Mouse (Mus musculus): ENCODE measurements at regions not wholly inside any gene's neighbourhood (a gene's known extent, or its start where the extent isn't known, plus 50 kb on each side); places are given as distances from the start of the nearest gene placed in this dataset.
A peak's percentile ranks its signal among the peaks of the same experiment; 100 is the strongest.

DNA sequence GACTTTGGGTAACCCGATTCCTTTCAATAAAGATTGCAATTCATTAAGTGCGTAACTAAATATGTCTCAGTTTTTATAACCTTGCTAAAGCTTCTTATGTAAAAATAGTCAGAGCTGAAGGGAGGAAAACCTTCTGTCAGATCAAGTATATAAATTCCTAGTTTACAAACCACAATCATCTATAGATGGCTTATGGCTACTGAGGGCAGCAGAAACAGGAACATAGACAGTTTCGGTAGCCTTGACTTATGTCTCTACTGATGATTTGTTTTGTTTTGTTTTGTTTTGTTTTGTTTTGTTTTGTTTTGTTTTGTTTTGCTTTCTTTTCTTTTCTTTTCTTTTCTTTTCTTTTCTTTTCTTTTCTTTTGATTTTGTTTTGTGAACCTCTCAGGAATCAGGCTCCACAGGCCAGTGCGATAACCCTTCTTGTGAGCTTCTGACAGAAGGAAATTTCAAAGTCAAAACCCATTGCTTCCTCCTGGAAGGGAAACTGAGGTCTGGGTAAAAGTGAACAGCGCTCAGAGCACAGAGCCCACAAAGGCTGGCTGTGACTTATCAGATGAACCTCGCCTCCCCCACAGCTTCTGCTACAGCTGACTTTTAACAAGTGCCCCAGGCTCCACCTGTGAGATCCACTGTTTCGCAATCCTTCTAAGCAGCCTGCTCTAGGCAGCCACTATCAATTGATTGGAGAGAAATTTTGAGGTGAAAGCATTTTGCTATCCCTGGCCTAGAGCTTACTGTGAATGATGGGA lies 391.8 kb upstream of the Zfp462 start:
- no peak overlapping the region for H3K4me3 ChIP-seq (replicated peaks)
- 88% methylated on average over 7 of the region's 7 CpGs for WGBS
- H3K27ac ChIP-seq, result no peak overlapping the region
- no peaks in the 10 kb centered on the region for H3K36me3 ChIP-seq (replicated peaks)
- no peak overlapping the region for H3K9ac ChIP-seq
- H3K27me3 ChIP-seq, result no peaks in the 10 kb centered on the region
- H3K4me1 ChIP-seq, result no peaks in the 10 kb centered on the region
- H3K9me3 ChIP-seq, result no peaks in the 10 kb centered on the region
- H3K4me2 ChIP-seq, result no peak overlapping the region
- no peak for ATAC-seq (ENCODE audit: low FRiP score)

DNA sequence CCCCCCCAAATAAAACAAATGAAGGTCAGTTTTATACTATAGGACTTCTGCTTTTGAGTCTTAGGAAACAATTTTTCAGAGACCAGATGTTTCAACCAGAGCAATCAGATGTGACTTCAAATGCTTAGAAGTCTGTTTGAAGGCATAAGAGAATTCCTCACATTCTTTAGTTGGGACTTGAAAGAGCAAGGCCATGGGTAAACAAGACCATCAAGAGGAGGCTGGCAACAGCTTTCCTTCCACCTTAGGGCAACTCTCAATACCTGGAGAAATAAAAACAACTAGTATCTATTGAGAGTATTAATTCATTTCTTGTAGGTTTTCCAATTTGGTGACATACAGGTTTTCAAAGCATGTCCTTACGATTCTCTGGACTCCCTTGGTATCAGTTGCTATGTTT lies 381.8 kb upstream of the Zfp462 start:
- Histone ChIP-seq H3K9me3 (no peaks in the 10 kb centered on the region), H3K4me3 (replicated peaks) (no peak overlapping the region), H3K9ac (no peak overlapping the region), H3K4me1 (no peaks in the 10 kb centered on the region), H3K36me3 (replicated peaks) (no peaks in the 10 kb centered on the region), H3K27ac (no peak overlapping the region), H3K27me3 (no peaks in the 10 kb centered on the region), H3K4me2 (no peak overlapping the region)
- 89% methylated on average over 1 of the region's 1 CpGs for WGBS
- no peak for ATAC-seq (ENCODE audit: low FRiP score)

DNA sequence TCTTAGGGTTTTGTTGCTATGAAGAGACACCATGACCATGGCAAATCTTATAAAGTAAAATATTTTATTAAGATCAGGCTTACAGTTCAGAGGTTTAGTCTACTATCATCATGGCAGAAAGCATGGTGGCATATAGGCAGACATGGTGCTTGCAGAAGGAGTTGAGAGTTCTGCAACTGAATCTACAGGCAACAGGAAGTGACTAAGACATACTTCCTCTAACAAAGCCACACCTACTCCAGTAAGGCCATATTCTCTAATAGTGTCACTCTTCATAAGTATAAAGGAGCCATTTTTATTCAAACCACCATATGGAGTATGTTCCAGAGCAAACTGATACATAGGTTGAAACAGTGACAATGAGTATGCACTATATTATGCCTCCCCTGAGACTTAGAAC lies 371.7 kb upstream of the Zfp462 start:
- Histone ChIP-seq H3K36me3 (replicated peaks) (no peaks in the 10 kb centered on the region), H3K9me3 (no peaks in the 10 kb centered on the region), H3K4me3 (replicated peaks) (no peak overlapping the region), H3K4me1 (no peaks in the 10 kb centered on the region), H3K4me2 (no peak overlapping the region), H3K27ac (no peak overlapping the region), H3K27me3 (no peaks in the 10 kb centered on the region), H3K9ac (no peak overlapping the region)
- ATAC-seq (ENCODE audit: low FRiP score), result no peak

DNA sequence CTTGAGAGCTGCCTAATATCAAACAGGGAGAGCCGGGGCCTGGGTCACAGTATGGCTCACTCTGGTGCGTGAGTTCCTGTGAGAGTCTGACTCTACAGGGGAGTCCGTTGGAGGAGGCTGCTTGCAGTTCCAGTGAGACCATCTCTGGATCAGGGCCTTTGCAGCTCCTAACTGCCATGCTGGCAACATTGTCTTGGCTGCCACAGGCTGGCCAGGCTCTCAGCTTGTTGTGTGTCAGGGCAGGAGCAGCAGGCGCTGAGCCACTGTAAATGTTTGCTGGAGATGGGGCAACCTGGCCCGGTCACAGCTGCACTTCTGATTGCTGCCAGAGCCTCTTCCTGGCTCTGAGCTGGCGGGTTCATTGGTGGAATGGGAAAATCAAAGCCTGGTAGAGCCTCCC lies 357.7 kb upstream of the Zfp462 start:
- H3K4me3 ChIP-seq (replicated peaks), result no peak overlapping the region
- no peaks in the 10 kb centered on the region for H3K4me1 ChIP-seq
- 83% methylated on average over 6 of the region's 6 CpGs for WGBS
- no peaks in the 10 kb centered on the region for H3K9me3 ChIP-seq
- no peak for ATAC-seq (ENCODE audit: low FRiP score)
- H3K27me3 ChIP-seq, result no peaks in the 10 kb centered on the region
- no peak overlapping the region for H3K9ac ChIP-seq
- no peak overlapping the region for H3K27ac ChIP-seq
- H3K4me2 ChIP-seq, result no peak overlapping the region
- H3K36me3 ChIP-seq (replicated peaks), result no peaks in the 10 kb centered on the region

DNA sequence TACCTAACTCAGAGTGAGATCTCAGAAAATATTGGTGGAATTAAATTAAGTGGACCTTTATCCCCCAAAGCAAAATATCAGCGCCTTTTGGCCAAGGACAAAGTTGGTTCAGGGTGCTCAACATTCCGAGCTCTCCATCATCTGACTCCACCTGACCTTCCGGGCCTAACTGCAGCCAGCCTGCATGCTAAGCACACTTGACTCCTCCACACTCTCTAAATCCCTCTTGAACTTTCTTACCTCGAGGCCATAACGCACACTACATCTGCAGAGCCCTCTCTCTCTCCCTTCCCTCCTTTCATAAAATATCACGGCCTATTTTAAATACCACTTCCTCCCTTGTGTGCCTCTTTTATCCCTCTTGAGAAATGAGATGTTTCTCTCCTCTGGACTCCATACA lies 356.1 kb upstream of the Zfp462 start:
- WGBS, result 75% methylated on average over 6 of the region's 6 CpGs
- H3K4me2 ChIP-seq, result no peak overlapping the region

DNA sequence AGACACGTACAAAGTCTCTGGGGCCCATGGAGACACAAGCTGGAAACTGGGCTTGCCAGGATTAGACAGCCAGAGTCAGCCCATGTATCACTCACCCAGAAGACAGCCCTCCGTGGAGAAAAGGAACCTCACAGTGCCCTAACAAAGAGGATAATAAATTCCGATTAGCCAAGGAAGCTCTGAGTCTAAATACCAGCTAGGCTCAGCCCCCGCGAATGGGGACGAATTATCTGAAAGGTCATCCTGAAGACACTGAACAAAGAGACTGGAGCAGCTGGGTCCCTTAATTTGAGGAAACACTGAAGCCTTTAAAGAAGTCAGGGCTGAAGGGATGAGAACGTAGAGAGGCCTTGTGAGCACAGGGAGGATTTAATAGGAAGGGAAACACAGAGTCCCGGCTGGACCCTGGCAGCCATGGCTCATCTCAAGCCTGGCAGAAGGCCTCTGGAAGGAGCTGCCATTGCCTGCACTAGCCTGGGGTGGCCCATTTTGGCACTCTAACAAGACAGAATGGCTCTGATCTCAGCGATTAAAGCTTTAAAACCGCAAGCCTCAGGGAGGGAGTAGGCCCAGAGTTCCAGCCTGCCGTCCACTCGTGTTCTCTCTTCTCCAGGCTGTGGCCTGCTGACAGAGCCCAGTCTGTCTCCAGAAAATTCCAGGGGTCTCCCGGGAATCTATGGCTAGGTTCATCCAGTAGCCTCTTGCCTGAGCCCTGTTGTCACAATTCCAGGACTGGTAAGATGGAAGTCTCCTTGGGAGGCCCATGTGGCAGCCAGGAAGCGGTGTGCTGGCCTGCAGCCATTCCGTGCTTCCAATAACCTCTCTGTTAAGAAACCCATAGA lies 343.0 kb upstream of the Zfp462 start:
- H3K27me3 ChIP-seq, result no peaks in the 10 kb centered on the region
- H3K9ac ChIP-seq, result no peak overlapping the region
- peaks cover 12% of the 10 kb centered on the region for H3K4me1 ChIP-seq
- no peaks in the 10 kb centered on the region for H3K36me3 ChIP-seq (replicated peaks)
- H3K4me3 ChIP-seq (replicated peaks), result no peak overlapping the region
- WGBS, result 39% methylated on average over 15 of the region's 15 CpGs
- no peaks in the 10 kb centered on the region for H3K9me3 ChIP-seq
- peak overlapping the region; percentile 61 for H3K27ac ChIP-seq
- no peak overlapping the region for H3K4me2 ChIP-seq
- peak; percentile 58 for ATAC-seq (ENCODE audit: low FRiP score)

More for the DNA sequence above, 356.1 kb upstream of the Zfp462 start:
- H3K27ac ChIP-seq, result no peak overlapping the region
- H3K36me3 ChIP-seq (replicated peaks), result no peaks in the 10 kb centered on the region
- no peak overlapping the region for H3K4me3 ChIP-seq (replicated peaks)
- H3K9ac ChIP-seq, result no peak overlapping the region
- ATAC-seq (ENCODE audit: low FRiP score), result no peak
- no peaks in the 10 kb centered on the region for H3K9me3 ChIP-seq
- no peaks in the 10 kb centered on the region for H3K27me3 ChIP-seq
- no peaks in the 10 kb centered on the region for H3K4me1 ChIP-seq

DNA sequence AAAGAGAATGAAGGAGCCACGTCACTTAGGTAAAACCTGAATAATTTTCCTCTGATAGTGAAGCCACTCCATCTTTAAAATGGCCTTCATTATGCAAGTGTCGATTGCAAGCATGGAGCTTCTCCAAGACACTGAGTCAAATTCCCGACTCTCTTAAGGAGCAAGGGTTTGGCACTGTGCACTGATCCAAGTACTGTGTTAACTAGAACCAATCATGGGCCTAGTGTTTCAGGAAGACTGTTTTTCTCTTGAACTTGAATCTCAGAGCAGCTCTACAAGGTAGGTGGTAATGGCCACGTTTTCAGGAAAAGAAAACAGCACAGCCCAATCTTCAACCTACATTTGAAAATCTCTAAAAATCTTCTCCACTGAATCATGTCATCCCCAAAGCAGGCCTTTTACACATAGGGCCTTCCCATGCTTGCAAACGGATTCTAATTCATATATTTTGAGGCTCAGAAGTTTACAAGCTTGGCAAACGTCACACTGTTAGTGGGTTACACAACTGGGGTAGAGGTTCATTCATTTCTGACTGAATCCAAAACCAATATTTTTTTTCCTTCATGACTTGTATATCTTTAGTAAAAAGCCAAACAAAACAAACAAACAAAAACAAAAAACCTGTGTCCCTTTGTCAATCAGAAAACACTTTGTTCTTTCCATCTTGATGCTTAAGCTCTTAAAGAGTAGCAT lies 342.2 kb upstream of the Zfp462 start:
- 84% methylated on average over 6 of the region's 6 CpGs for WGBS
- Histone ChIP-seq H3K27me3 (no peaks in the 10 kb centered on the region), H3K9me3 (no peaks in the 10 kb centered on the region), H3K4me1 (peaks cover 12% of the 10 kb centered on the region), H3K27ac (peak overlapping the region; percentile 61; the same call in 1 of the 2 replicates), H3K9ac (no peak overlapping the region), H3K4me3 (replicated peaks) (no peak overlapping the region), H3K36me3 (replicated peaks) (no peaks in the 10 kb centered on the region), H3K4me2 (no peak overlapping the region)
- ATAC-seq (ENCODE audit: low FRiP score), result no peak

DNA sequence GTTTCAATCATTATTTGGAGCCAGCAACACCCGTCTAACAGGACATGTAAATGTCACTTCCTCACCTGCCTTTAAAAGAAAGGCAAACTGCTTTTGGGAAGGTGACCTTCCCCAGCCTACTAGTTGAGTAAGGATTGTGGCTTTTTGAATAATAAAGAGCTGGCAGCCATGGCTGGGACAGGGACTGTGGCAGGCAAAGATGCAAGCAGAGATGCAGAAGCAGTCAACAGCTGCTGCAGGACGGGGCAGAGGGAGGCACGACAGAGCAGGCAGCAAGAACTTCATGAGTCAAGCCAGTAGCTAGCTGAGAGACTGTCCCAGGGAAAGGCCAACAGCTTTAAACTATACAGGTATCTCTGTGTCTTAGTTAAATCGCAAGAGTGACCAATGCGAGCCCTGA lies 334.7 kb upstream of the Zfp462 start:
- no peak for ATAC-seq (ENCODE audit: low FRiP score)
- Histone ChIP-seq H3K27me3 (no peaks in the 10 kb centered on the region), H3K4me2 (no peak overlapping the region), H3K4me1 (peaks cover 23% of the 10 kb centered on the region), H3K9me3 (no peaks in the 10 kb centered on the region), H3K36me3 (replicated peaks) (no peaks in the 10 kb centered on the region), H3K9ac (no peak overlapping the region), H3K4me3 (replicated peaks) (no peak overlapping the region), H3K27ac (no peak overlapping the region)
- WGBS, result 75% methylated on average over 5 of the region's 5 CpGs

DNA sequence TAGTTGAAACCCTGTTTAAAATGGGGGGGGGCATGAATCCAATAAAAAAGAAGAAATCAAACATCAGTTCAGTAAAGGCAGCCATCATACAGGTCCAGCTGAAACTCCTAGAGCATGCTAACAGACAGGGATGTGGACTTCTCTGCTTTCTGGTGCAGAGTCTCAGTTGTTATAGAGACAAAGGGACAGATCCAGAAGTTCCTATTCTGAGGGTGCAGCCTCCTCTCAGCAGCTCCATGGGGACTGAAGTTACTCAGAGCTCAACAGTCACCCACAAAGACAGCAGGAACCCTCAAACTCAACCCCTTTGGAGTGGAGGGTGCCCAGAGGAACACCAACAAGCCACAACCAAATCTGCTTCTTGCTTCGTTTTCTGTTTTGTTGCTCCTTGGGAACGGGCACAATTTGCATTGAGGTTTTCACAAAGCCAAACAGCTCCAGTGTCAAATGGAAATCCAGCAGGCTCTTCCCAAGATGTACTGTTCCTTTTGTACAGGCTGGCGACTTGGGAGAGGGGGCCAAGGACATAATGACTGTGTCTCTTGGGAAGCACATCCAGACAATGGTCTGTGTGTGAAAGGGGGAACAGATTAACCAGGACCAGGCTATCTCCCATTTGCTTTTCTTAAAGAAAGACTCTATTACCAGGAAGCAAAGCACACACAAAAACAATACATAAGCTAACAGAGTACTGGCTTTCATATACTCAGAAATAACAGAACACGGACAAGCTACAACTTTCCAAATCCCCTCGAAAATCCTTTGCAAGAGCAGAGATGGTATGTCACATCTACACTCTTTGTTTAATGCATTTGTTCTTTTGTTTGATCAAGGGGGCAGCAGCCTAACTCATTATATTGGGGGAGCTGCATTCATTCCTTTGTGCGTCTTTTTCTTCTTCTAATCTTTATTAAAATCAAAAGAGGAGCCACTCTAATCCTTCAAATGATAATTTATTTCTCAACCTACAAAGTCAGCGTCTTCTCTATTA lies 332.6 kb upstream of the Zfp462 start:
- Histone ChIP-seq H3K4me1 (peaks cover 27% of the 10 kb centered on the region), H3K9me3 (no peaks in the 10 kb centered on the region), H3K36me3 (replicated peaks) (no peaks in the 10 kb centered on the region), H3K4me3 (replicated peaks) (no peak overlapping the region), H3K4me2 (no peak overlapping the region), H3K27me3 (no peaks in the 10 kb centered on the region), H3K9ac (no peak overlapping the region), H3K27ac (peak overlapping the region; percentile 92)
- 5% methylated on average over 7 of the region's 7 CpGs for WGBS
- ATAC-seq (ENCODE audit: low FRiP score), result peak; percentile 77; the same call in 1 of the 2 replicates

DNA sequence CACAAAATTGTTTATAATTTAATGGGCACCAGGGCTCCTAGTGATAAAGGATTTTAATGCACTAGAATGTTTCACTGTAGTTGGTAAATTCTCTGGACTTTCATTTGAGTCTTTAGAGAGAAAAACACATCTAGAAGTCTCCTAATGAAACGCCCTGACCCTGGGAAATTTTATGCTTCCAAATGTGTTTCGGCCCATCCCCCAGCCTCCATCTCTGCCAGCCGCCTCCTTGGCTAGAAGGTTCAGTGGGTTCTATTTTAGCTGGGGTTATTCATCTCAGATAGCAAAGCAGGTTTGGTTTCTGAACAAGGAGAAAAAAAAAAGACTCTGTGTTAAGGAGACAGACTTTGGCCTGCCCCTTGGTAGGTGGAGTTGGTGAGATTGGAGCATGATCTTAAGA lies 331.8 kb upstream of the Zfp462 start:
- Histone ChIP-seq H3K4me3 (replicated peaks) (no peak overlapping the region), H3K9me3 (no peaks in the 10 kb centered on the region), H3K4me2 (no peak overlapping the region), H3K4me1 (peaks cover 27% of the 10 kb centered on the region), H3K36me3 (replicated peaks) (no peaks in the 10 kb centered on the region), H3K27ac (peak overlapping the region; percentile 59), H3K9ac (no peak overlapping the region), H3K27me3 (no peaks in the 10 kb centered on the region)
- no peak for ATAC-seq (ENCODE audit: low FRiP score)
- 15% methylated on average over 3 of the region's 3 CpGs for WGBS

DNA sequence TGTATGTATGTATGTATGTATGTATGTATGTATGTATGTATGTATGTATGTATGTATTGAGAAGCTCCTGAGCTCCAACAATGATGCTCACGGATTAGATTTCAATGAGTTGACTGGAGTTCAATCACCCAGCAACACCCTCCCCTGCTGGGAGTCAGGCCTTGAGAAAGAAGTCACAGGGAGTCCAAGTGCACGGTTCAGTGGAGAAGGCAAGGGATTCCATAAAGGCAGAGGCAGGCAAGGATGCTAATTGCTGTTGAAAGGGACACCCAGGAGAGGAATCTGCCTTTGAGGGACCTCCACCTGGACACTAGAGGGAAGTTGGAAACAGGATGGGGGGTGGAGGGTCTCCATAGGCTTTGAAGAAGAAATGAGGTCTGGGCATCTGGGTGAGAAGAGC lies 331.2 kb upstream of the Zfp462 start:
- Histone ChIP-seq H3K27ac (peak overlapping the region; percentile 75), H3K27me3 (no peaks in the 10 kb centered on the region), H3K9ac (no peak overlapping the region), H3K4me3 (replicated peaks) (no peak overlapping the region), H3K9me3 (no peaks in the 10 kb centered on the region), H3K36me3 (replicated peaks) (no peaks in the 10 kb centered on the region), H3K4me2 (no peak overlapping the region), H3K4me1 (peaks cover 27% of the 10 kb centered on the region)
- WGBS, result 17% methylated on average over 2 of the region's 2 CpGs
- ATAC-seq (ENCODE audit: low FRiP score), result no peak

Measured in forebrain, embryonic 12.5 days (tissue).